Comparison of ENCODE assay signal across 8 mouse cellular contexts in genomic region chr19:23034933-23035332, GRCm38 (mm10).
A peak's percentile ranks its signal among the peaks of the same experiment; 100 is the strongest.
DNase-seq lines count a peak whose midpoint lies in the region; ATAC-seq and TF ChIP-seq lines count a peak whose summit lies in the region.
"Had no signal": no experiment of that assay in that cellular context is flagged by ENCODE, and none has a peak within 500 bp of the region (broad histone marks: within the 10 kb centered on the region; RNA-seq: fewer than 3 reads in every experiment).

No protein-coding gene starts in this region.

- TF ChIP-seq CTCF in liver, postnatal 0 days (IDR thresholded peaks at IDR 0.05; ENCODE audit: low read depth), result no peak

- no peaks in the 10 kb centered on the region for H3K36me3 ChIP-seq in liver, postnatal 0 days (replicated peaks; ENCODE audit: insufficient read depth, low read length)
- H3K36me3 ChIP-seq in liver, embryonic 12.5 days, result no peaks in the 10 kb centered on the region
- H3K36me3 ChIP-seq in forebrain, embryonic 12.5 days (replicated peaks), result no peaks in the 10 kb centered on the region
- H3K36me3 ChIP-seq in midbrain, embryonic 11.5 days (ENCODE audit: control insufficient read depth, insufficient read depth, low read length), result no peaks in the 10 kb centered on the region

- H3K9ac ChIP-seq in liver, postnatal 0 days (replicated peaks), result no peak overlapping the region
- no peak overlapping the region for H3K9ac ChIP-seq in liver, embryonic 12.5 days
- no peak overlapping the region for H3K9ac ChIP-seq in forebrain, embryonic 12.5 days
- H3K9ac ChIP-seq in midbrain, embryonic 11.5 days (ENCODE audit: low read length), result no peak overlapping the region
- H3K9ac ChIP-seq: forebrain, embryonic 13.5 days had no signal

- no peak overlapping the region for H3K4me2 ChIP-seq in liver, postnatal 0 days (ENCODE audit: low read depth, low read length)
- H3K4me2 ChIP-seq in liver, embryonic 12.5 days, result no peak overlapping the region
- no peak overlapping the region for H3K4me2 ChIP-seq in forebrain, embryonic 12.5 days
- H3K4me2 ChIP-seq in midbrain, embryonic 11.5 days, result no peak overlapping the region
- H3K4me2 ChIP-seq: forebrain, embryonic 13.5 days had no signal

- 71% methylated on average over 4 of the region's 4 CpGs for WGBS in liver, postnatal 0 days (ENCODE audit: insufficient replicate concordance)
- WGBS in liver, embryonic 12.5 days (ENCODE audit: insufficient replicate concordance), result 76% methylated on average over 4 of the region's 4 CpGs
- 89% methylated on average over 4 of the region's 4 CpGs for WGBS in forebrain, embryonic 12.5 days
- WGBS in midbrain, embryonic 11.5 days, result 81% methylated on average over 4 of the region's 4 CpGs

- DNase-seq in liver, postnatal 0 days, result peak; percentile 81
- DNase-seq in gastrocnemius, adult 8-10 months (ENCODE audit: low spot score in 2 of 2), result peak; percentile 87 to 90
- DNase-seq in kidney, postnatal 36 days, result peak; percentile 93 to 95
- DNase-seq in urinary bladder, postnatal 36 days (ENCODE audit: low spot score in 2 of 2), result peak; percentile 45 to 87
- no peak for DNase-seq in midbrain, embryonic 11.5 days (ENCODE audit: low spot score, missing footprints)

- no peak overlapping the region for H3K4me3 ChIP-seq in liver, postnatal 0 days (ENCODE audit: low read depth, low read length)
- no peak overlapping the region for H3K4me3 ChIP-seq in liver, embryonic 12.5 days
- no peak overlapping the region for H3K4me3 ChIP-seq in forebrain, embryonic 12.5 days (replicated peaks)
- H3K4me3 ChIP-seq in midbrain, embryonic 11.5 days (ENCODE audit: low read depth, low read length), result no peak overlapping the region
- H3K4me3 ChIP-seq: forebrain, embryonic 13.5 days had no signal

- peak; percentile 86 for ATAC-seq in liver, postnatal 0 days
- no peak for ATAC-seq in liver, embryonic 12.5 days
- no peak for ATAC-seq in forebrain, embryonic 12.5 days (ENCODE audit: low FRiP score)
- no peak for ATAC-seq in midbrain, embryonic 11.5 days (ENCODE audit: low FRiP score)
- ATAC-seq: forebrain, embryonic 13.5 days had no signal

- peaks cover 18% of the 10 kb centered on the region for H3K4me1 ChIP-seq in liver, postnatal 0 days (ENCODE audit: insufficient read depth)
- no peaks in the 10 kb centered on the region for H3K4me1 ChIP-seq in liver, embryonic 12.5 days
- H3K4me1 ChIP-seq in forebrain, embryonic 12.5 days, result peaks cover 3% of the 10 kb centered on the region; the same call in 1 of the 2 replicates
- no peaks in the 10 kb centered on the region for H3K4me1 ChIP-seq in midbrain, embryonic 11.5 days (ENCODE audit: control insufficient read depth, insufficient read depth, low read length)
- H3K4me1 ChIP-seq: forebrain, embryonic 13.5 days had no signal

- TF ChIP-seq EP300 in liver, postnatal 0 days (IDR thresholded peaks at IDR 0.05; ENCODE audit: low read depth), result no peak

- H3K27me3 ChIP-seq in liver, postnatal 0 days (ENCODE audit: insufficient read depth, low read length), result no peaks in the 10 kb centered on the region
- H3K27me3 ChIP-seq in liver, embryonic 12.5 days (replicated peaks), result no peaks in the 10 kb centered on the region
- H3K27me3 ChIP-seq in forebrain, embryonic 12.5 days, result no peaks in the 10 kb centered on the region
- no peaks in the 10 kb centered on the region for H3K27me3 ChIP-seq in midbrain, embryonic 11.5 days (ENCODE audit: control insufficient read depth, insufficient read depth, low read length)
- H3K27me3 ChIP-seq: forebrain, embryonic 13.5 days had no signal

- peak overlapping the region; percentile 73 for H3K27ac ChIP-seq in liver, postnatal 0 days (ENCODE audit: low read depth)
- H3K27ac ChIP-seq in liver, embryonic 12.5 days, result no peak overlapping the region
- no peak overlapping the region for H3K27ac ChIP-seq in forebrain, embryonic 12.5 days
- no peak overlapping the region for H3K27ac ChIP-seq in midbrain, embryonic 11.5 days (ENCODE audit: low read depth, low read length)
- H3K27ac ChIP-seq: forebrain, embryonic 13.5 days had no signal

- no peaks in the 10 kb centered on the region for H3K9me3 ChIP-seq in liver, postnatal 0 days (ENCODE audit: low read length)
- H3K9me3 ChIP-seq in liver, embryonic 12.5 days (replicated peaks), result no peaks in the 10 kb centered on the region
- no peaks in the 10 kb centered on the region for H3K9me3 ChIP-seq in forebrain, embryonic 12.5 days
- no peaks in the 10 kb centered on the region for H3K9me3 ChIP-seq in midbrain, embryonic 11.5 days (ENCODE audit: control insufficient read depth, low read length)
- H3K9me3 ChIP-seq: forebrain, embryonic 13.5 days had no signal
